Mouse (Mus musculus) midbrain, embryonic 10.5 days (tissue): Measurements from ENCODE around the gene Il17c. TPM values are rescaled to one million over a fixed set of nuclear protein-coding genes. Genes with fewer than 3 reads are reported as not detected.

Source experiments
- DNase-seq: peaks from one replicate; pipeline ENCODE4 v3.0.0-alpha.2; 2017; ENCODE audit warnings: low spot score
- H3K27ac ChIP-seq: fragments of 300-500 bp; sonication (generic); replicated peaks from 2 replicates; pipeline ENCODE4 v1.5.1; 2016; ENCODE audit warnings: mild to moderate bottlenecking
- H3K27me3 ChIP-seq: fragments of 300-500 bp; sonication (generic); 2 replicates; pipeline ENCODE4 v1.6.1; 2016; ENCODE audit warnings: low read depth, mild to moderate bottlenecking; ENCODE audit not compliant: poor library complexity, severe bottlenecking
- H3K36me3 ChIP-seq: fragments of 300-500 bp; sonication (generic); 2 replicates; pipeline ENCODE4 v1.6.1; 2016; ENCODE audit warnings: mild to moderate bottlenecking, moderate library complexity
- H3K4me1 ChIP-seq: fragments of 300-500 bp; sonication (generic); 2 replicates; pipeline ENCODE4 v1.6.1; 2016
- H3K4me3 ChIP-seq: fragments of 300-500 bp; sonication (generic); 2 replicates; pipeline ENCODE4 v1.5.1; 2016; ENCODE audit warnings: mild to moderate bottlenecking, moderate library complexity
- H3K9me3 ChIP-seq: fragments of 300-500 bp; sonication (generic); replicated peaks from 2 replicates; pipeline ENCODE4 v1.6.1; 2016; ENCODE audit warnings: mild to moderate bottlenecking
- WGBS: fragments of 180-500 bp; shearing (Covaris S2); methylation state at CpG from one replicate; pipeline ENCODE4 v1.1.7; 2016; 5-methylcytosine and 5-hydroxymethylcytosine counted together
- polyA plus RNA-seq: library from polyadenylated mRNA; unstranded; fragments of >200 nt; fragmentation: Nextera tagmentation; extraction: Ambion mirVana; gene quantifications from 2 replicates; pipeline ENCODE4 v1.2.1, GENCODE M21; 2016

Gene Il17c
- polyA plus RNA-seq, 1 experiment from 2014 or later = not detected

DNA sequence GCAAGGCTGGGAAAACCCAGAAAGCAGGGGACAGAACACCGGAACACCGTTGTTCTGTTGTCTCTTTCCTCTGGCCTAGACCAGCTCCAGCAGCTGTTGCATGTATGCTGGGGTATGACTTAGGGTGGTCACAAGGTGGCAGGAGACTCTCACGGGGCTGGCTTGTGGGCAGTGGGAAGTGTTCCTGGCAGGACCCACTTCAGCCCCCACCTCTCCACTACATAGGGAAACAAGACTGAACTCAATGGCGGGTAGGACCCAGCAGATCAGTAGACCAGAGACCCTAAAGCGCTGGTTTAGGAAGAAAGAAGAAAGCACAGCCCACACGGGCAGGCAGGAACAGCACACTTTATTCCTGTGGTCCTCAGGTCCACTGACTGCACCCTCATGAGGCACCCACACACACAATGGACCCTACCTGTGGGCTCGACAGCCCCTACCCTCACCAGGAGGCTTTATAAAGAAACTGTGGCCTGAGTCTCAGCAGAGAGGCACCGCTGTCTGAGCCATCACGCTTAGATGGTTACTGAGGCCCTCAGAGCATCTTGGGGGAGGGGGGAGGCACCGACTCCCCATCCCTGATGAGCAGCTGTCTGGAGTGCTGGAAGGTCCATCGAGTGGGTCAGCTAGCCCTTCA, 11.6 kb downstream of the Il17c start:
- 72% methylated on average over 11 of the region's 11 CpGs for WGBS
- Histone ChIP-seq H3K36me3 (peaks cover 52% of the 10 kb centered on the region), H3K27ac (no peak overlapping the region; the same call in 1 of the 2 replicates), H3K9me3 (no peaks in the 10 kb centered on the region), H3K4me3 (peak overlapping the region; percentile 57; the same call in 1 of the 2 replicates), H3K4me1 (peaks cover 28% of the 10 kb centered on the region), H3K27me3 (peaks cover 9% of the 10 kb centered on the region; the same call in 1 of the 2 replicates)
- peak; percentile 25 for DNase-seq

DNA sequence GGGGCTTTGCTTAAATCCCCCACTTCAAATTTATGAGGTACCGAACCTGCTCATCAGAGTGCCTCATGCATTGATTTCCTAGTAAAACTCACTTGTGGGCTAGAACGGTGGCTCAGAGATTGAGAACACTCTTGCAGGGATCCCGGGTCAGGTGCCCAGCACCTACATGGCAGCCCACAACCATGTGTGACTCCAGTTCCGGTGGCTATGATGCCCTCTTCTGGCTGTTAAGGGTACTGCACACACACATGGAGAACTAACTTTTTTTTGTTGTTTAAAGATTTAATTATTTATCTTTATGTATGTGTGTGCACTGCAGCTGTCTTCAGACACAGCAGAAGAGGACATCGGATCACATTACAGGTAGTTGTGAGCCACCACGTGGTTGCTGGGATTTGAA, 13.6 kb downstream of the Il17c start:
- Histone ChIP-seq H3K4me3 (no peak overlapping the region), H3K4me1 (peaks cover 28% of the 10 kb centered on the region), H3K36me3 (peaks cover 70% of the 10 kb centered on the region), H3K27ac (no peak overlapping the region), H3K27me3 (peaks cover 9% of the 10 kb centered on the region; the same call in 1 of the 2 replicates), H3K9me3 (no peaks in the 10 kb centered on the region)
- 92% methylated on average over 6 of the region's 6 CpGs for WGBS
- no peak for DNase-seq

DNA sequence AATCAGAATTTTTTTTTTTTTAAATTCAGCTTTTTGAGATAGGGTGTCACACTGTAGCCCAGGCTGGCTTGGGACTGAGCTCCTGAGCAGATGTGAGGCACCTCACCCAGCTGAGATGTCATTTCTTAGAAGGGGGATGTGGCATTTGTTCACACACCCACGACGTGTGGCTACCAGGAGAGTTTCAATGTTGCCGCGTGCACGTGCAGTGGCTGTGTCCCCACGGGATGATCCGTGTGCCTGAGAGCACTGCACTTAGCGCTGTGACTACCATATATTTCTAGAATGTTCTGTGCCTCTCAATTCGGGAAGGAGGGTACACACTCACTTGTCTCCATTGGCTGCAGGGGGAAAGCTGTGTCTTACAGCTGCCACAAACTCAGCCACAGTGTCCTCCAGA, 14.3 kb downstream of the Il17c start:
- Histone ChIP-seq H3K4me3 (no peak overlapping the region), H3K27ac (no peak overlapping the region), H3K4me1 (peaks cover 25% of the 10 kb centered on the region), H3K9me3 (no peaks in the 10 kb centered on the region), H3K27me3 (peaks cover 9% of the 10 kb centered on the region; the same call in 1 of the 2 replicates), H3K36me3 (peaks cover 70% of the 10 kb centered on the region)
- DNase-seq = no peak
- WGBS = 96% methylated on average over 9 of the region's 9 CpGs

DNA sequence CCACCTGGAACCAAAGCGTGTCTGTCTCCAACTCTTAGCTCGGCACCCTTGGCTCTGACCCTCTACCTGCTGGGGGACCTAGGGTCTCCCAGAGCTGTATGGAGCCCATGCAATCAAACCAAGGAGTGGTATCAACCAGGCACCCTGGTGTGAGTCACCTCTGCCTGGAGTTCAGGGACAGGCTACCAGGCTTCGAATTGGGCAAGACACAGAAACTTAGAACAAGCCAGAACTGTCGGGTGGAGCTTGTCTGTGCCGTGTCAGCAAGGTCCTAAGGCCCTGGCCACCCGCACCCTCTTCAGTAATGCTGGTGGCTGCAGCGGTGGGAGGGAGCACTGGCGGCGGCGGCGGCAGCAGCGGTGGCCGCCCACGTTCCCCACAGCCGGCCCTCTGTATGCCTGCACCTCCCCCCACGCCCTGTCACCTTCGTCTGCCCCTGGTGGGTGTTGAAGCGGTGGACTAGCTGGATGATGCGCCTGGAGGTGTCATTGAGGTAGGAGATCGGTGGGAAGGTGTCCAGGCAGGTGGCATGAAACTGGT, 14.8 kb downstream of the Il17c start:
- peaks cover 4% of the 10 kb centered on the region; the same call in 1 of the 2 replicates for H3K27me3 ChIP-seq
- no peak for DNase-seq
- H3K4me3 ChIP-seq = no peak overlapping the region
- peaks cover 19% of the 10 kb centered on the region for H3K4me1 ChIP-seq
- H3K27ac ChIP-seq = no peak overlapping the region
- H3K36me3 ChIP-seq = peaks cover 70% of the 10 kb centered on the region
- 89% methylated on average over 20 of the region's 20 CpGs for WGBS
- H3K9me3 ChIP-seq = no peaks in the 10 kb centered on the region

GRCm38 (mm10) chr8:122437708-122438331, 16.0 kb downstream of the Il17c start:
- Histone ChIP-seq H3K27me3 (no peaks in the 10 kb centered on the region; the same call in 1 of the 2 replicates), H3K36me3 (peaks cover 70% of the 10 kb centered on the region), H3K4me3 (no peak overlapping the region), H3K4me1 (peaks cover 18% of the 10 kb centered on the region), H3K27ac (no peak overlapping the region), H3K9me3 (no peaks in the 10 kb centered on the region)
- 94% methylated on average over 13 of the region's 13 CpGs for WGBS
- no peak for DNase-seq

- peaks cover 58% of the 10 kb centered on the region for H3K36me3 ChIP-seq
- H3K4me1 ChIP-seq = peaks cover 15% of the 10 kb centered on the region
- no peaks in the 10 kb centered on the region for H3K9me3 ChIP-seq
- H3K27me3 ChIP-seq = no peaks in the 10 kb centered on the region
- no peak overlapping the region for H3K4me3 ChIP-seq
- 95% methylated on average over 16 of the region's 16 CpGs for WGBS
- DNase-seq = no peak
- H3K27ac ChIP-seq = no peak overlapping the region
Measured at GRCm38 (mm10) chr8:122439336-122439735, 17.5 kb downstream of the Il17c start.

DNA sequence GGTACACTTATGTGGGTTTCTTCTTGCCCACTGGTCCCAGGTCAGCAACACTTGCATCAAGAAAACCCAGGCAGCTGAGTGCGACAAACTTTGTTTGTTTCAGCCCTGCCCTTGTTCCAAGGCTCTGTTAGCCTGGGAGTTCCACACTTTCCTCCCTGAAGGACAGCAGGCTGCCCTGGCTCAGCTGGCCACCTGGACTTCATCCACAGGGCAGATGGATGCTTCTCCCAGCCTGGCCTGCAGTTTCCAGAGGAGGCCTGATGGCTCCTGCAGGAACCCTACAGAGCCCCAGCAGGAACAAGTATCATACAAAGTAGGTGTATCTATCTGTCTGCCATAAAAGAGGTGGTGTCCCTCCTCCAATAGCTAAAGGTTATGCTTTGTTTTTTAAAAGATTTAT, 19.5 kb downstream of the Il17c start:
- no peak for DNase-seq
- H3K4me1 ChIP-seq = peaks cover 34% of the 10 kb centered on the region
- peaks cover 39% of the 10 kb centered on the region for H3K36me3 ChIP-seq
- WGBS = 93% methylated on average over 1 of the region's 1 CpGs
- no peaks in the 10 kb centered on the region for H3K9me3 ChIP-seq
- H3K4me3 ChIP-seq = no peak overlapping the region
- H3K27ac ChIP-seq = no peak overlapping the region
- H3K27me3 ChIP-seq = no peaks in the 10 kb centered on the region

DNA sequence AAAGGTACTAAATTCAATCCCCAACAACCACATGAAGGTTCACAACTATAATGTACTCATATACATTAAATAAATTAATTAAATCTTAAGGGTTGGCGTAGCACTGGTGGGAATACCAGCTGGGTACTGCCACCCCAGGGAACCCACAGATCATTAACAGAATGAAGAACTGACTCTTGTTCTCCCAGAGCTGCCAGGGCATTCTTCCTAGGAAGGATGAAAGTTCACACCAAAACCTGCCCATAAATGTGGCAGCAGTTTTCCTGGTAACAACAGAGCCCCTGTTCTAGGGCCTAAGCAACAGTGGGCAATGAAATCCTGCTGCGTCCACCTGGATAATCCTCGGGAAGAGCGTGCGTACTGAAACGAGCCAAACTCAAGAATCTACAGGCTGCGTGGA, 20.5 kb downstream of the Il17c start:
- Histone ChIP-seq H3K27me3 (no peaks in the 10 kb centered on the region), H3K9me3 (no peaks in the 10 kb centered on the region), H3K36me3 (peaks cover 28% of the 10 kb centered on the region), H3K4me1 (peaks cover 34% of the 10 kb centered on the region), H3K4me3 (peak overlapping the region; percentile 87), H3K27ac (peak overlapping the region; percentile 93)
- DNase-seq = no peak
- 21% methylated on average over 7 of the region's 7 CpGs for WGBS

GRCm38 (mm10) chr8:122442781-122443180, 21.0 kb downstream of the Il17c start:
- Histone ChIP-seq H3K27ac (peak overlapping the region; percentile 93), H3K36me3 (peaks cover 24% of the 10 kb centered on the region), H3K4me3 (peak overlapping the region; percentile 87), H3K27me3 (no peaks in the 10 kb centered on the region), H3K4me1 (peaks cover 34% of the 10 kb centered on the region), H3K9me3 (no peaks in the 10 kb centered on the region)
- DNase-seq = no peak
- WGBS = under 1% methylated on average over 12 of the region's 12 CpGs

DNA sequence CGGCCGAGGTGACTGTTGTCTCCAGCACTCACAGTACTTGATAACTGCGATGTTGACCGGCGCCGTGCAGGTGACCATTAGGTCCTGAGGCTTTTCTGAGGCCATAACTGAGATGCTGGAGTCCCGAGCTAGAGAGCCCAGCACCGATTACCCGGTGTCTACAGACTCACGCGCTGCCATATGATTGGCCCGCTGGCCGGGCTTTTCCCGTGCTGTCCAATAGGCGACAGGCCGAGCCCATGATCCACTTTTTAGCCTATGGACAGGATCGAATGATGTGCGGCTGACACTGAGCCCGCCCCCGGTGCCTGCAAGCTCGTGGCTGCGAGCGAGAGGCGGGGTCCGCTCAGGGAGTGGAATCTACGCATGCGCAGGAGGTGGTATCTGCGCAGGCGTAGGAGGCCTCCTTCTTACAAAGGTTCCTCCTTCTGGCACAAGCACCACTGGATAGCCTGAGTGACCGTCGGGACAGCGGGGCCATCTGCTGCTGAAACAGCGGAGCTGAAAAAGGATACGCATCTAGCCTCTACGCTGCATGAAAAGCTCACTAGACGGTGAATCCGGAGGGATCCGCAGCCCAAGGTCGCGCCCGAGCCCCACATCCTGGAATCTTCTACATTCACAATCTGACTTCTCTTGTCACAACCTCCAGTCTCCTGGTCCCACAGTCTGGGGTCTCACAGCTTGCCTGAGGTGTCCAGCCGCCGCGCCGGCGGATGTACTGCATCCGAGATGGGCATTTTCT, 21.6 kb downstream of the Il17c start, which contains the start of gene Mvd:
TSS of gene Mvd (minus strand) at position 161 of the 745 bp plus-strand sequence.
- H3K9me3 ChIP-seq = no peaks in the 10 kb centered on the region
- peak; percentile 99 for DNase-seq
- under 1% methylated on average over 47 of the region's 47 CpGs for WGBS
- peak within 1 kb of the TSS; percentile 87 for H3K4me3 ChIP-seq
- H3K27me3 ChIP-seq = no peaks in the 10 kb centered on the region
- peaks cover 17% of the 10 kb centered on the region for H3K36me3 ChIP-seq
- peak within 1 kb of the TSS; percentile 93 for H3K27ac ChIP-seq
- H3K4me1 ChIP-seq = peaks cover 34% of the 10 kb centered on the region

DNA sequence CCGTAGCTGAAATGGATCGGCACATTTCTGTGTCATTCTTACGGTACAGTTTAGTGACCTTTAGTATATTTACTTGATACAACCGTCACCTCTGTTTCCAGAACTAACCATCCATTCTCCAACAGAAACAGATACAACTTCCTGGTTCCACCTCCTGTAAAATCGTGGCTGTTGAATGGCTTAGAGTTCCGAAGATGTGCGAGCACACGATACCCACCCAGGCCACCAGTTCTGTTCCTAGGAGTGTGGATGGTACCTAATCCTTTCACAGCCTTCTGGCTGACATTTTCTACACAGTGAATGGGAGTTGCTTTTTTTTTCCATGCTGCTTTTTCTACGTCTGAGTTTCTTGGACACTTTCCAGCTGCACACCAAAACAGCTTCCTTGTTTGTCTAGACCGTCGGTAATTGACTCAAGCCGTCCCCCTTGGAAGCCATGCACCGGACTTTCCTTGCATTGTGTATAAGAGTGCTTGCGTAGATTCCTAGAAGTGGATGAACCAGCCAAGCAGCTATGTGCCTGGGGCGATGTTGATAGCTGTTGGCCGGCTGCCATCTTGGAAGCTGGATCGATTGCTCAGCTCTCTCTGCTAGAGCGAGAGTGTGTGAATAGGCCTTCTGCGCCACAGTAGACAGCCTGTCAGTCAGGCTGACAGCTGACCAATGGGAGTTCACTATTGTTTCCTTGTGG, 22.4 kb downstream of the Il17c start:
- Histone ChIP-seq H3K4me1 (peaks cover 34% of the 10 kb centered on the region), H3K9me3 (no peaks in the 10 kb centered on the region), H3K36me3 (peaks cover 10% of the 10 kb centered on the region), H3K27me3 (no peaks in the 10 kb centered on the region), H3K27ac (peak overlapping the region; percentile 93), H3K4me3 (peak overlapping the region; percentile 87)
- 53% methylated on average over 19 of the region's 19 CpGs for WGBS
- DNase-seq = peak; percentile 60

GRCm38 (mm10) chr8:122445203-122445602, 23.4 kb downstream of the Il17c start:
- Histone ChIP-seq H3K36me3 (no peaks in the 10 kb centered on the region), H3K27me3 (no peaks in the 10 kb centered on the region), H3K27ac (no peak overlapping the region), H3K4me1 (peaks cover 34% of the 10 kb centered on the region), H3K4me3 (0 out of 2 replicates have a peak overlapping the region, but pooled peaks have one; percentile 87), H3K9me3 (no peaks in the 10 kb centered on the region)
- DNase-seq = no peak
- WGBS = 70% methylated on average over 3 of the region's 3 CpGs
